ENCODE assay signal across 8 mouse cellular contexts in the genomic region with DNA sequence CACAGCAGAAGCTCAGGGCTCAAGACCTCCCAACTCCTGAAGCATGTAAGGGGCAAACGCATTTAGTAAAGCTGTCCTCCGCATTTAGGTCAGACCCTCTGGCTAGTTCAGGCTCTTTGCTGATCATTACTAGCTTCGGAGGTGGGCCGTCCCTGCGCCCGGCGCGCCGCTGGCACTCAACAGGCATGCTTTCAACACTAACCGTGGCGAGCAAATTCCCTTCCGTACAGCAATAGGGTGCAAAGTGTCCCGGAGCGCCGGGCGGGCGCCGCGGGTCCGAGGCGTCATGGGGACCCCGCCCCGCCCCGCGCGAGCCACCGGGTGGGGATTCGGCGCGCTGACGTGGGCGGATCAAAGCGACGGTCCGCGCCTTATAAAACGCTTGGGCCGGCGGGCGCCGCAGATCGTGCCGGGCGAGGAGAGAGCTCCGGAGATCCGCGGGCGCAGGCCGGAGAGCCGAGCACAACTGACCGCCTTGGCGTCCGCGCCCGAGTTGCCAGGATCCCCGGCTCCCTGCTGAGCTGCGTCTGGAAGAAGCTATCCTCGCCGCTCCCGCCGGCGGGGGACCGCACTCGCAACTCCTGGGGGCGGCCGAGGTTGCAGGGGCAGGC. TPM values are rescaled to one million over a fixed set of nuclear protein-coding genes. Genes with fewer than 3 reads are reported as not detected.
DNase-seq lines count a peak whose midpoint lies in the region; ATAC-seq and TF ChIP-seq lines count a peak whose summit lies in the region.

A gene (plus strand): TSS at position 402 of the 611 bp plus-strand sequence.

- no peak for DNase-seq in liver, adult 2 months (ENCODE audit: extremely low read depth, low read depth, low spot score)
- no peak for DNase-seq in liver
- DNase-seq in heart, adult 9 months (ENCODE audit: low spot score in 2 of 2): peak; percentile 51 to 54
- peak; percentile 74 for DNase-seq in kidney, postnatal 10 days
- peak; percentile 44 to 68 for DNase-seq in urinary bladder, postnatal 4 days (ENCODE audit: low spot score in 2 of 2)
- no peak for DNase-seq in layer of hippocampus, postnatal 25 days (ENCODE audit: extremely low spot score in 1 of 2, low spot score in 1 of 2)

- no peak for ATAC-seq in midbrain, embryonic 12.5 days (ENCODE audit: low FRiP score, low read depth)

- H3K36me3 ChIP-seq in liver, adult 2 months (ENCODE audit: control insufficient read depth, insufficient read depth, low read length): no peaks in the 10 kb centered on the region
- no peaks in the 10 kb centered on the region for H3K36me3 ChIP-seq in midbrain, embryonic 12.5 days

- H3K4me3 ChIP-seq in liver, adult 2 months (ENCODE audit: insufficient read depth, low read depth, low read length): peak within 1 kb of the TSS; percentile 31; the same call in 1 of the 2 replicates
- peak within 1 kb of the TSS; percentile 23 for H3K4me3 ChIP-seq in cortical plate, adult 2 months (ENCODE audit: insufficient read depth, low read length)
- H3K4me3 ChIP-seq in midbrain, embryonic 12.5 days: peak within 1 kb of the TSS; percentile 53

- H3K79me2 ChIP-seq in liver, adult 2 months (ENCODE audit: control insufficient read depth, insufficient read depth, low read length): no peaks in the 10 kb centered on the region

- no peak within 1 kb of the TSS for H3K27ac ChIP-seq in liver, adult 2 months (replicated peaks; ENCODE audit: insufficient read depth, low read depth, low read length)
- no peak within 1 kb of the TSS for H3K27ac ChIP-seq in cortical plate, adult 2 months (ENCODE audit: insufficient read depth, low read length)
- H3K27ac ChIP-seq in midbrain, embryonic 12.5 days (replicated peaks): no peak within 1 kb of the TSS

- no peak for TF ChIP-seq POLR2A in liver, adult 2 months (IDR thresholded peaks at IDR 0.05; ENCODE audit: extremely low read depth, insufficient read depth, low read length)
- TF ChIP-seq POLR2A in cortical plate, adult 2 months (IDR thresholded peaks at IDR 0.05; ENCODE audit: extremely low read depth, insufficient read depth, low read length): no peak

- no peak for TF ChIP-seq CTCF in liver, adult 2 months (IDR thresholded peaks at IDR 0.05; ENCODE audit: low read depth, low read length)
- TF ChIP-seq CTCF in cortical plate, adult 2 months (IDR thresholded peaks at IDR 0.05; ENCODE audit: extremely low read depth, insufficient read depth, low read length): no peak

- 1% methylated on average over 66 of the region's 66 CpGs for WGBS in liver, adult 2 months
- 1% methylated on average over 66 of the region's 66 CpGs for WGBS in midbrain, embryonic 12.5 days

- peaks cover 7% of the 10 kb centered on the region for H3K4me1 ChIP-seq in liver, adult 2 months (ENCODE audit: control insufficient read depth, insufficient read depth, low read length)
- H3K4me1 ChIP-seq in cortical plate, adult 2 months (ENCODE audit: control insufficient read depth, insufficient read depth, low read length): peaks cover 1% of the 10 kb centered on the region; the same call in 1 of the 2 replicates
- H3K4me1 ChIP-seq in midbrain, embryonic 12.5 days: peaks cover 52% of the 10 kb centered on the region

- no peak within 1 kb of the TSS for H3K9ac ChIP-seq in liver, adult 2 months (ENCODE audit: low read depth, low read length)
- peak within 1 kb of the TSS; percentile 37 for H3K9ac ChIP-seq in midbrain, embryonic 12.5 days (replicated peaks)

- H3K9me3 ChIP-seq in midbrain, embryonic 12.5 days: no peaks in the 10 kb centered on the region

- H3K4me2 ChIP-seq in midbrain, embryonic 12.5 days (replicated peaks): peak within 1 kb of the TSS; percentile 98

- peaks cover 32% of the 10 kb centered on the region for H3K27me3 ChIP-seq in liver, adult 2 months (ENCODE audit: control insufficient read depth, insufficient read depth, low read length)
- peaks cover 98% of the 10 kb centered on the region for H3K27me3 ChIP-seq in midbrain, embryonic 12.5 days

RNA-seq across cellular contexts. Expression of the gene that starts here (rescaled TPM):
- total RNA-seq in liver, adult 2 months (2014; rRNA removed): 0.55 TPM in 1 of 2 replicates, not detected in the other
- 0.21 and 0.52 TPM in 2 replicates for polyA plus RNA-seq in liver, adult 2 months (2012; rRNA removed)
- polyA plus RNA-seq in cortical plate, adult 2 months (2012; rRNA removed): 0.69 and 0.78 TPM in 2 replicates
- polyA plus RNA-seq in midbrain, embryonic 12.5 days (2016; fragmentation: Nextera tagmentation; extraction: Ambion mirVana): 2.9 TPM in 2 replicates
- 1 to 10 TPM; 1.7 to 2.2 TPM for total RNA-seq in layer of hippocampus, postnatal 25 days (2021)

Comparison
In these comparisons a context has a peak if more than half of its experiments do, and no peak if none do; other contexts are left out.
1. DNase-seq: peak in heart, adult 9 months (2 of 2), kidney, postnatal 10 days (single experiment) and urinary bladder, postnatal 4 days (2 of 2); none in liver, adult 2 months (single experiment), liver (single experiment) and layer of hippocampus, postnatal 25 days (0 of 2).
2. Peak in every context shown above with its lines, with median percentiles within 50 percentile points of each other: H3K4me3 ChIP-seq.